Mouse (Mus musculus) left cerebral cortex, postnatal 25 days (tissue): ENCODE data around the gene Sema5b. TPM values are rescaled to one million over a fixed set of nuclear protein-coding genes. Genes with fewer than 3 reads are reported as not detected.
A peak's percentile ranks its signal among the peaks of the same experiment; 100 is the strongest.
"Not testable (repeated sequence)": the region's sequence is repeated elsewhere in the genome, so short reads cannot be mapped to it uniquely, and the experiment has no call there.

Experiments
- DNase-seq, 2 experiments: peaks; one replicate each; pipeline ENCODE4 v3.0.0; 2022; ENCODE audit warnings: low spot score in 2 of 2, mixed read lengths in 1 of 2
- intact Hi-C: fragments of 180-260 bp; cut with DNase I; formaldehyde crosslinking; loops from one replicate; pipeline ENCODE4 v1.15.1; 2025
- total RNA-seq, 2 experiments: library from RNA; stranded (reverse); gene quantifications; 2 replicates each; pipeline ENCODE4 v1.2.3; 2021

Sema5b gene
- total RNA-seq, 2 experiments from 2014 or later, result 14.0 to 18.1 TPM

GRCm38 (mm10) chr16:35542421-35542780, 1.5 kb downstream of the Sema5b start:
- no peak for DNase-seq
- intact Hi-C loops, result loop anchor here (5.0 kb wide), 1 partner anchor 275 kb away; no protein-coding TSS in a partner anchor

DNA sequence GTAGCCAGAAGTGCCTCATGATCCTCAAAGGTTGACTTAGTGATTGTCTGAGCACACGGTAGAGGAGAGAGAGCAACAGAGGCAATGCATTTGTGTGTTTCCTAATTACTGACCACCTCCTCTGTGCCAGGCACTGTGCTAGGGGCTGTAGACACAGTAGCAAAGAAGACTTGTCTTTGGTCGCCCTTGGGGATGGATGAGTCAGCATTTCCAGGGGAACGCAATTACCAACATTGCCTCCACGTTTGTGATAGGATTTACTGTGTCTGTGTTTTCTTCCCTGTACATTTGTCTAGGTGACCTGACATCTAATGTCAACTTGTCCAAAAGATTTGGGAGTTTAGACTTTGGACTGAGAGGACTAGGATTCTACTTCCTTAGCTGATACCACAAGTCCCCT, 4.8 kb downstream of the Sema5b start:
- intact Hi-C loops, result no loop called here

DNA sequence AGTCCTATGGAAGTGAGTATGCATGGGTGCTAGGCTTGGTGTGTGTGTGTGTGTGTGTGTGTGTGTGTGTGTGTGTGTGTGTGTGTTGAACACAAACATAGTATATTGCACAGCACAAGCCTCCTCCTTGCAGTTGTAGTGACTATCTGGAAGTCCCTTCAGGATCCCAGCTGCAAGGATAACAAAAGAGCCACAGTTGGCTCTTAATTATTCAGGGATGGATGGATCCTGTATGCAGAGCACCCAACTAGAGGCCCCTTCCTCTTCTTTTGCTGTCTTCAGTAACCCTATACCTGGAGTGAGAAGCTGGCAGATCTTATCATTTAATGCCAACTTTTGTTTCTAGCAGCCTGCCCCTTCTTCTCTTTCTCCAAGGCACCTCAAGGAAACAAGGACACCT, 7.0 kb downstream of the Sema5b start:
- intact Hi-C loops, result no loop called here
- DNase-seq, result no peak

More for the DNA sequence above, 4.8 kb downstream of the Sema5b start:
- DNase-seq, result no peak

DNA sequence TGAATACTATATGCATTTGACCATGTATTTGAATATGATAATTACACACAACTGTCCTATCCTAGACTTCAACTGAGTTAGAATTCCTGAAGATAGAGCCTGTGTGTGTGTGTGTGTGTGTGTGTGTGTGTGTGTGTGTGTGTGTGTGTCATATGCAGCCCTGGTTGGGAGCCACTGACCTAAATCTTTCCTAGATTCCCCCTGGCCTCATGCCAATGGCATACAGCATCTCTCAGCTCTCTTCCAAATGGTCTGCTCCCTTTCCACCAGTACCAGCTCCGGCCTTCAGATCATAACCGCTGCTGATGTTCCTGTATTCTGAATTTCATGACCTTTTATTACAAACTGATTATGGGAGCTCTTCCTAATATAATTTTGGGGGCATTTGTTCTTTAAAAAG, 8.4 kb downstream of the Sema5b start:
- intact Hi-C loops, result no loop called here
- DNase-seq, result no peak

- intact Hi-C loops, result no loop called here
Measured at GRCm38 (mm10) chr16:35555596-35556482, 14.9 kb downstream of the Sema5b start.

GRCm38 (mm10) chr16:35557038-35557437, 16.1 kb downstream of the Sema5b start:
- intact Hi-C loops, result no loop called here

More at GRCm38 (mm10) chr16:35555596-35556482, 14.9 kb downstream of the Sema5b start:
- DNase-seq, result no peak

GRCm38 (mm10) chr16:35561541-35561940, 20.6 kb downstream of the Sema5b start:
- no peak for DNase-seq
- intact Hi-C loops, result no loop called here

More at GRCm38 (mm10) chr16:35557038-35557437, 16.1 kb downstream of the Sema5b start:
- no peak for DNase-seq

- no peak for DNase-seq
Measured at GRCm38 (mm10) chr16:35564246-35564905, 23.4 kb downstream of the Sema5b start.

DNA sequence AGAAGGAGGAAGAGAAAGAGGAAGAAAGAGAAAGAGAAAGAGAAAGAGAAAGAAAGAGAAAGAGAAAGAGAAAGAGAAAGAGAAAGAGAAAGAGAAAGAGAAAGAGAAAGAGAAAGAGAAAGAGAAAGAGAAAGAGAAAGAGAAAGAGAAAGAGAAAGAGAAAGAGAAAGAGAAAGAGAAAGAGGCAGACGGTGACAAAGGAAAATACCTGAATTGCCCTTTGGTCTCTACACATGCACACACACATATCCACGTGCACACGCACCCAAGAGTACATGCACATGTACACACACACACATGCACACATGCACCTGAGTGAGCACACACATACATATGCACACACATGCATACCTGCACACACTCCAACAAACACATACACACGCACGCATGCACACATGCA, 24.7 kb downstream of the Sema5b start:
- intact Hi-C loops, DNase-seq: not testable (repeated sequence)

More at GRCm38 (mm10) chr16:35564246-35564905, 23.4 kb downstream of the Sema5b start:
- intact Hi-C loops, result no loop called here

DNA sequence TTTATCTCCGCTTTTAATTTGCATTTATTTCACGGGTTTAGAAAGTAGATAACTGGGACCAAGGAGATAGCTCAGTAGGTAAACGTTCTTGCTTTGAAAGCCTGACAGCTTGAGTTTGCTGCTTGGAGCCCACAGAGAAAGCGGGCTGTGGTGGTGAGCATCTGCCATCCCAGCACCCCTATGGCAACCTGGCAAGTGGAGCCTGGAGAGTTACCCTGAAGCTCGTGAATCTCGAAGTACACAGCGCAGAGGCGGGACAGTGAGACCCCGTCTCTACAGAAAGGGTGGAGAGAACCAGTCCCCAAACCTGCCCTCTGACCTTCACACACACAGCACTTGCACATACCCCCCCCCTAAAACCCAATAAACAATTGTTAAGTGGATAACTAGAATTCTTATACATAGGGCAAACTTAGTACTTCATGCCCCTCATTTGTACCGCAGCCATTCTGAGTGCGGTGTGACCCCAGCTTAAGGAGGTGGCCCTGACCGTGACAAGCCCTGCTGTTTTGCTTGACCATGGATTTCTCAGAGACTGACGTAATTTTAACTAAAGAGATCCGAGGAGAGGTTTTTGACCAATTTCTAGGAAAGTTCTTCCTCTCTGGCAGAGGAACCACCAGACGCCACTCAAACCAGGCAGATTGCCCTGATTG, 27.4 kb downstream of the Sema5b start:
- no peak for DNase-seq
- intact Hi-C loops, result no loop called here

- intact Hi-C loops, result no loop called here
- no peak for DNase-seq
Measured at GRCm38 (mm10) chr16:35569347-35569746, 28.4 kb downstream of the Sema5b start.

GRCm38 (mm10) chr16:35569758-35570157, 28.8 kb downstream of the Sema5b start:
- intact Hi-C loops, result no loop called here
- DNase-seq, result no peak

GRCm38 (mm10) chr16:35570627-35571026, 29.7 kb downstream of the Sema5b start:
- DNase-seq, result peak; percentile 25 to 67
- intact Hi-C loops, result no loop called here

- intact Hi-C loops, result no loop called here
- no peak for DNase-seq
Measured at GRCm38 (mm10) chr16:35573586-35573985, 32.6 kb downstream of the Sema5b start.

DNA sequence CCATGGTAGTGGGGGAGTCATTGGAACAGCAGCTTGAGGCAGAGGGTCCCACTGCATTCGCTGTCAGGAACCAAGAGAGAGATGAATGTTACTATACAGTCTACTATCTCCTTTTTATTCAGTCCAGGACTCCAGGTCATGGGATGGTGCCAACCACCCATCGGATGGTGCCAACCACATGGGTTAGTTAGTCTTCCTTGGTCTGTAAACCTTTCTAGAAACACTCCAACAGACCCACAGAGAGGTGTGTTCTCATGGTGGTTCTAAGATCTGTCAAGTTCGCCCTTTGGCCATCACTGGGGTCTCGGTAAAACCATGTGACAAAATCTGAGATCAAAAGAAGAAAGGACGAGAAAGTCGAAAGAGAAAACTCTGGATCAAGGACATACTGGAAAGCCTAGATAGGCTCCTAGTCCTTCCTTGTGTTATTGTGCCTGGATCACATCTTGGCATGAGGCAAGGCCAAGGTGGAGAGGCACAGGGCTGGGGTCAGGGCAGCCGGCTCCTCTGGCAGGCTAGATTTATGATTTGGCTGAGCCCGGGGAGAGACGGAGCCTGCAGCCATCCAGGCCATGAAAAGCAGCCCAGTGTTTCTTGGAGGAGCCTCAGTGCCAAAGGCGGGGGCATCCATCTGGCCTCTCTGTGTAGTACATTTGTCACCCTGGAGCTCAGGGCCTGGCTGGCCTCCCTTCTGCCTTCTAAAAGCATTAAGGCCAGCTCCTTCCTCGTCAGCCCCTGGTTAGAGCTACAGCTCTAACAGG, 36.4 kb downstream of the Sema5b start:
- intact Hi-C loops, result no loop called here

GRCm38 (mm10) chr16:35581299-35581698, 40.4 kb downstream of the Sema5b start:
- intact Hi-C loops, result no loop called here
- DNase-seq, result peak; percentile 42 to 66

More for the DNA sequence above, 36.4 kb downstream of the Sema5b start:
- peak in 1 of 2 experiments; percentile 21 for DNase-seq

DNA sequence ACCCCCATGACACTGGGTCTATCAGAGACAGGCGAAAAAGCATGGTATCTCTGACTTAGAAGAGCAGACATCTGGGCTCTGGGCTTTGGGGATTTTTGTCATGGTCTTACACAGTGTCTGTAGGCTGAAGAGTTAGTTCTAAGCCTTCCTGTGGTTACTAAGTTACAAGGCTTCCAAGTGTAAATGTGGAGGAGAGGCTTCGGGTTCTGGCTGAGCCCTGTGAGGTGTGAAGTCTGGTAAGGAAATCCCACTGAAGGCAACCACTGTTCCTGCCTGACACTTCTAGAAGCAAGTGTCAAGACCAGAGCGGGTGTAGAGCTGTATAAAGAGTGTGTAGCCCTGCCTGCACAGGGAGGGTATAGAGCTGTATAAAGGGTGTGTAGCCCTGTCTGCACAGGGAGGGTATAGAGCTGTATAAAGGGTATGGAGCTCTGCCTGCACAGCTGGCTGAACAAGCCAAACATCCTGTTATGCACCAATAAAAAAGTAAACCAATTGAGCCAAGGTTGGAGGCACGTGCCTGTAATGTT, 42.7 kb downstream of the Sema5b start:
- DNase-seq, result peak in 1 of 2 experiments; percentile 61
- intact Hi-C loops, result no loop called here

DNA sequence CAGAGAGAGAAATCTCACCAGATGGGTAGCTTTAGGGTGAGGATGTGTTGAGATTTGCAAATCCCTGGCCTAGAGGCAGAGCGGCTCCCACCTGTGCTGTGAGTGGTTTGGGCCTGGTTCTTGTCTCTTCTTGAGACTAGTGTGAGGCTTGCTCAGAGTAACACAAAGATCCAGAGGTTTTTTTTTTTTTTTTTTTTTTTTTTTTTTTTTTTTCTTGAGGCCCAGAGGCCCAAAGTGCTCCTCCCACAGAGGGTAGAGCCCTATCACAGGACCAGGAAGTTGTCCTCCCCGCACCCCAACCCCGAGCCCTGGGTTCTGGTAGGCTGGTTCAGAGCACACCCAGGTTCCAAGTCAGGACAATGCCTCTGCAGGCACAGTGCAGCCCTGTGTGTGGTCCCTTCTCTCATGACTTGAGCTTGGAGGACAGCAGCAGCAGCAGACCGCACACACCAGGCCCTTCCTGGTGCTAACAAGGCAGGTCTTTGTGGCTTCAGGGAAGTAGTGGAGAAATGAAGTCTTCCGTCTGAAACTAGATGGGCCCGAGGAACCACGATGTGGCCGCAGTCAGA, 44.3 kb downstream of the Sema5b start:
- intact Hi-C loops, result no loop called here
- no peak for DNase-seq
